Mouse (Mus musculus) erythroblast, embryonic 14.5 days (primary cell): ENCODE measurements around the gene Fosl2.

ENCODE experiments used
- GATA1 ChIP-seq: IDR thresholded peaks from 2 replicates; pipeline ENCODE4 v1.6.1; 2012; ENCODE audit warnings: low read length, inconsistent platforms, mixed read lengths
- TAL1 ChIP-seq: IDR thresholded peaks from 3 replicates; pipeline ENCODE4 v1.6.1; 2012; ENCODE audit warnings: low read length, inconsistent platforms, mixed read lengths

GRCm38 (mm10) chr5:32155927-32156326, 20.3 kb downstream of the Fosl2 start:
- TF ChIP-seq GATA1 (no peak), TAL1 (no peak)
